Mouse (Mus musculus): ENCODE data around the gene Il4.
"Not testable (repeated sequence)": the region's sequence is repeated elsewhere in the genome, so short reads cannot be mapped to it uniquely, and the experiment has no call there.

Gene Il4

GRCm38 (mm10) chr11:53566646-53567045 is 51.8 kb downstream of the Il4 start:
- no peak for DNase-seq (ENCODE audit: low spot score in 2 of 2)

- no peak for DNase-seq (ENCODE audit: low spot score in 2 of 2)
These were observed 56.5 kb downstream of the Il4 start for GRCm38 (mm10) chr11:53561986-53562385.

- not testable (repeated sequence) for DNase-seq (ENCODE audit: low spot score in 2 of 2)
These were observed 58.5 kb downstream of the Il4 start for GRCm38 (mm10) chr11:53559980-53560379.

GRCm38 (mm10) chr11:53557992-53558391 is 60.5 kb downstream of the Il4 start:
- DNase-seq (ENCODE audit: low spot score in 2 of 2): not testable (repeated sequence)

GRCm38 (mm10) chr11:53556529-53556928 is 61.9 kb downstream of the Il4 start:
- not testable (repeated sequence) for DNase-seq (ENCODE audit: low spot score in 2 of 2)
